Mouse (Mus musculus) liver, postnatal 0 days (tissue): ENCODE measurements at regions not wholly inside any gene's neighbourhood (a gene's known extent, or its start where the extent isn't known, plus 50 kb on each side); places are given as distances from the start of the nearest gene placed in this dataset.

Experiments
- ATAC-seq: fragments of 200-750 bp; cut with Nextera tagmentation; 2 replicates; pipeline ENCODE4 v1.8.0; 2017; ENCODE audit warnings: mild to moderate bottlenecking, moderate library complexity
- DNase-seq: peaks from one replicate; pipeline ENCODE4 v3.0.0-alpha.2; 2016
- H3K27ac ChIP-seq: fragments of 300-500 bp; sonication (generic); 2 replicates; pipeline ENCODE4 v1.5.1; 2014; ENCODE audit warnings: antibody characterized with exemption, moderate library complexity, mild to moderate bottlenecking, low read depth
- H3K27me3 ChIP-seq: fragments of 300-500 bp; sonication (generic); 2 replicates; pipeline ENCODE4 v1.6.1; 2014; ENCODE audit warnings: low read length, control low read depth, mixed read lengths; ENCODE audit not compliant: insufficient read depth
- H3K36me3 ChIP-seq: fragments of 300-500 bp; sonication (generic); replicated peaks from 2 replicates; pipeline ENCODE4 v1.6.1; 2014; ENCODE audit warnings: mild to moderate bottlenecking, control low read depth, low read length, moderate library complexity, mixed read lengths; ENCODE audit not compliant: insufficient read depth
- H3K4me1 ChIP-seq: fragments of 300-500 bp; sonication (generic); 2 replicates; pipeline ENCODE4 v1.6.1; 2014; ENCODE audit warnings: antibody characterized with exemption, mild to moderate bottlenecking, control low read depth; ENCODE audit not compliant: insufficient read depth
- H3K4me2 ChIP-seq: fragments of 300-500 bp; sonication (generic); 2 replicates; pipeline ENCODE4 v1.6.1; 2014; ENCODE audit warnings: low read depth, mild to moderate bottlenecking, low read length, moderate library complexity, mixed read lengths
- H3K4me3 ChIP-seq: fragments of 300-500 bp; sonication (generic); 2 replicates; pipeline ENCODE4 v1.5.1; 2014; ENCODE audit warnings: low read depth, low read length
- H3K9ac ChIP-seq: fragments of 300-500 bp; sonication (generic); replicated peaks from 2 replicates; pipeline ENCODE4 v1.6.1; 2014; ENCODE audit warnings: mild to moderate bottlenecking, moderate library complexity
- H3K9me3 ChIP-seq: fragments of 300-500 bp; sonication (generic); 2 replicates; pipeline ENCODE4 v1.6.1; 2016; ENCODE audit warnings: mild to moderate bottlenecking, control low read depth, low read length, mixed read lengths
- CTCF ChIP-seq: sonication (generic); IDR thresholded peaks from 2 replicates; pipeline ENCODE4 v1.5.1; 2016; ENCODE audit warnings: antibody characterized with exemption, low read depth
- EP300 ChIP-seq: IDR thresholded peaks from 2 replicates; pipeline ENCODE4 v1.6.1; 2016; ENCODE audit warnings: antibody characterized with exemption, low read depth, mild to moderate bottlenecking
- WGBS: fragments of 180-500 bp; shearing (Covaris S2); extraction: QIAGEN DNeasy Blood & Tissue Kit; methylation state at CpG from one replicate; pipeline ENCODE4 v1.1.7; 2014; ENCODE audit not compliant: insufficient replicate concordance; 5-methylcytosine and 5-hydroxymethylcytosine counted together

- no peak for TF ChIP-seq CTCF
- TF ChIP-seq EP300 = no peak
- H3K4me3 ChIP-seq = no peak overlapping the region
- no peaks in the 10 kb centered on the region for H3K36me3 ChIP-seq
- no peak overlapping the region for H3K27ac ChIP-seq
- DNase-seq (no peak), ATAC-seq (no peak)
- H3K9ac ChIP-seq = no peak overlapping the region
- no peaks in the 10 kb centered on the region for H3K4me1 ChIP-seq
- H3K4me2 ChIP-seq = no peak overlapping the region
- no peaks in the 10 kb centered on the region for H3K9me3 ChIP-seq
- 62% methylated on average over 3 of the region's 3 CpGs for whole genome bisulfite sequencing
- no peaks in the 10 kb centered on the region for H3K27me3 ChIP-seq
Measured at GRCm38 (mm10) chr4:82068050-82068449, 625.4 kb upstream of the Mpdz start.

GRCm38 (mm10) chr4:82065641-82066358 lies 623.2 kb upstream of the Mpdz start:
- 67% methylated on average over 14 of the region's 14 CpGs for WGBS

GRCm38 (mm10) chr4:82062726-82063125 lies 620.1 kb upstream of the Mpdz start:
- 60% methylated on average over 5 of the region's 5 CpGs for whole genome bisulfite sequencing
- TF ChIP-seq CTCF (no peak), EP300 (no peak)

More at GRCm38 (mm10) chr4:82065641-82066358, 623.2 kb upstream of the Mpdz start:
- Histone ChIP-seq H3K27me3 (no peaks in the 10 kb centered on the region), H3K4me3 (no peak overlapping the region), H3K9ac (no peak overlapping the region), H3K9me3 (no peaks in the 10 kb centered on the region), H3K36me3 (no peaks in the 10 kb centered on the region), H3K4me2 (no peak overlapping the region), H3K27ac (no peak overlapping the region), H3K4me1 (no peaks in the 10 kb centered on the region)
- DNase-seq (no peak), ATAC-seq (no peak)
- no peak for TF ChIP-seq CTCF
- no peak for TF ChIP-seq EP300

GRCm38 (mm10) chr4:82056671-82057070 lies 614.1 kb upstream of the Mpdz start:
- DNase-seq = no peak
- 60% methylated on average over 1 of the region's 1 CpGs for WGBS
- H3K27ac ChIP-seq = no peak overlapping the region
- no peak overlapping the region for H3K4me3 ChIP-seq
- no peaks in the 10 kb centered on the region for H3K27me3 ChIP-seq
- H3K9me3 ChIP-seq = no peaks in the 10 kb centered on the region
- ATAC-seq = no peak
- TF ChIP-seq CTCF = no peak
- no peak for TF ChIP-seq EP300
- H3K36me3 ChIP-seq = no peaks in the 10 kb centered on the region
- no peaks in the 10 kb centered on the region for H3K4me1 ChIP-seq
- no peak overlapping the region for H3K9ac ChIP-seq
- H3K4me2 ChIP-seq = no peak overlapping the region

More at GRCm38 (mm10) chr4:82062726-82063125, 620.1 kb upstream of the Mpdz start:
- Histone ChIP-seq H3K4me3 (no peak overlapping the region), H3K27ac (no peak overlapping the region), H3K36me3 (no peaks in the 10 kb centered on the region), H3K27me3 (no peaks in the 10 kb centered on the region), H3K9ac (no peak overlapping the region), H3K4me2 (no peak overlapping the region), H3K9me3 (no peaks in the 10 kb centered on the region), H3K4me1 (no peaks in the 10 kb centered on the region)
- no peak for DNase-seq
- no peak for ATAC-seq

GRCm38 (mm10) chr4:82048171-82048570 lies 605.6 kb upstream of the Mpdz start:
- Histone ChIP-seq H3K4me3 (no peak overlapping the region), H3K4me1 (no peaks in the 10 kb centered on the region), H3K9me3 (no peaks in the 10 kb centered on the region), H3K9ac (no peak overlapping the region), H3K27ac (no peak overlapping the region), H3K27me3 (no peaks in the 10 kb centered on the region), H3K36me3 (no peaks in the 10 kb centered on the region), H3K4me2 (no peak overlapping the region)
- DNase-seq (no peak), ATAC-seq (no peak)
- no peak for TF ChIP-seq EP300
- no peak for TF ChIP-seq CTCF
- 83% methylated on average over 2 of the region's 2 CpGs for WGBS

- H3K9me3 ChIP-seq = no peaks in the 10 kb centered on the region
- no peaks in the 10 kb centered on the region for H3K27me3 ChIP-seq
- DNase-seq = no peak
- TF ChIP-seq CTCF = no peak
- no peak for TF ChIP-seq EP300
- no peaks in the 10 kb centered on the region for H3K4me1 ChIP-seq
- no peak for ATAC-seq
- no peak overlapping the region for H3K27ac ChIP-seq
- no peak overlapping the region for H3K9ac ChIP-seq
- 74% methylated on average over 1 of the region's 1 CpGs for WGBS
- no peak overlapping the region for H3K4me3 ChIP-seq
- H3K36me3 ChIP-seq = no peaks in the 10 kb centered on the region
- H3K4me2 ChIP-seq = no peak overlapping the region
Measured at GRCm38 (mm10) chr4:82037473-82037872, 594.9 kb upstream of the Mpdz start.
